Mouse (Mus musculus) lung, postnatal 36 days (tissue): Measurements from ENCODE around the gene Mtmr3.
"Not testable (repeated sequence)": the region's sequence is repeated elsewhere in the genome, so short reads cannot be mapped to it uniquely, and the experiment has no call there.

Experiments
- DNase-seq: peaks from one replicate; pipeline ENCODE4 v3.0.0; 2022; ENCODE audit warnings: mixed read lengths

Gene Mtmr3

DNA sequence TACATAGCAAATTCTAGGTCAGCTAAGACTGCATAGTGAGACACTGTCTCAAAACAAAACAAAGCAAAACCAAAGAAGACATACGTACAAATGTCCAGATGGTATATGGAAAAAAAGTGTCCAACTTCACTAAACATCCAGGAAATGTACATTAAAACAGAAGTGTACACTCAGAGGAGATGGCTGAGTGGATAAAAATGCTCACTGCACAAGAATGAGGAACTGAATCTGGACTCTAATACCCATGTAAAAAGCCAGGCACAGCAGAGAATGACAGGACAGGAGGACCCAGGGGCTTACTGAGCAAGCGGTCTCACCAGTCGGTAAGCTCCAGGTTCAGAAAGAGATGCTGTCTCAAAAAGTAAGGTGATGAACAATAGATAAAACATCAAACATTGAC is 5.3 kb upstream of the Mtmr3 start:
- DNase-seq: no peak

DNA sequence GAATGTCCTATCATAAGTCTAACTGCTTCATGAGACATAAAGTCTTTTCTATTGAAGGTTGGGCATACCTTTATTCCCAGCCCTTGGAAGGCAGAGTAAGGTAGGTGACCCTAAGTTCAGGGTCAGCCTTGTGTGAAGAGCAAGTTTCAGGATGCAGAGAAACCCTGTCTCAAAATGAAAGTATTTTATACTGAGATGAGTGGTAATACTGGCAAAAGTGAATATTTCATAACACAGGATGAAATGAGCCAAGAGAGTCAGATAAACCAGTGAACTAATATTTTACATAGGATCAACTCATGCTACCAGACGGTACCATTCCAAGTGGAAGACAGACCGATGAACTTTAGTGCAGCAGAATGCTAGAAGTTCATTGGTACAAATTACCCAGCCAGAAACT is 3.7 kb upstream of the Mtmr3 start:
- no peak for DNase-seq

DNA sequence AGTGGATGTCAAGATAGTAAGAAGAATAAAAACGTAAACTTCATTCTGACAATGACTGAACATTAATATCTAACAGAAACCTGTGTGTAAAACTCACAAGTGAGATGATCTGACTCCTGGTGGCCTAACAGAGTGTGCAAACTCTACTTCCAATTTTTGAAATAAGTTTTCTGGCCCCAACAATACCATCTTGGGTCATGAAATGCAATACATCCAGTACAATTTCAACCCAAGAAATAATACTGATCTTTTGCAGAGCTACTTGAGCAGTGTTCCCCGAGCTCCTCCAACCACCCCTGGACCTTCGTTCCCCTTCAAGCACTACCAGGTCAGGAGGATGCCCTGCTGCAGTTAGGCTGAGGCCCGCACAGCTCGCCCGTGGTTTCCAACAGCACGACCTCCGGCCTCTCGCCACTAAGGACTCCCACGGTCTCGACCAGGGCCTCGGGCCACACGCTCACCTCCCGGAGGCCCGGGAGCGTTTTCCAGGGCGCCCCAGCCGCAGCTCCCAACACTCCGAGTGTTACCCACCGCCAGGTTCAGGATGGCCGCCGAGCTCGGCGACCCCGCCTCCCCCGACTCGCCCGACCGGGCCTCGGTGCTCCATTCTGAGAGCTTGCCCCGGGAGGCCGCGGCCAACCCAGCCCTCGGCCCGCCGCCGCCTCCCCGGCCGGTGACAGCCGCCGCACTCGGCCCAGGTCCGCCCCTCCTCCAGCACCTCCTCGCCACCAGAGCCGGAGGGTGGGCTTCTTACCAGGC is 635 bp downstream of the Mtmr3 start:
- DNase-seq: peak; percentile 40

DNA sequence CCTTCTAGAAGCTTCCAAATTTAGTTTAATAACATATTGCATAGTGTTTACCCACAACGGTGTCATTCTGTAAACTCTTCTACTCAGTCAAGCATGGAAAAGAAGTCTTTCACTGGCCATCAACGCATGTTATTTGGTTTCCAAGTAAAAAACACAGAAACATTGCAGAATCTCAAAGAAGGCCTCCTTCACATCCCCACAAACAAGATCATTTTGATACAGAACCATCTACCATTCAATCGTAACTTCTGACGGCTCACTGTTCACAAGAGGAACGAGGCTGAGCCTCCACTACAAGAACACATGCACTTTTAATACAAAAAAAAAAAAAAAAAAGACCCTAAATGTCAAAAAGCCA is 1.2 kb downstream of the Mtmr3 start:
- no peak for DNase-seq

DNA sequence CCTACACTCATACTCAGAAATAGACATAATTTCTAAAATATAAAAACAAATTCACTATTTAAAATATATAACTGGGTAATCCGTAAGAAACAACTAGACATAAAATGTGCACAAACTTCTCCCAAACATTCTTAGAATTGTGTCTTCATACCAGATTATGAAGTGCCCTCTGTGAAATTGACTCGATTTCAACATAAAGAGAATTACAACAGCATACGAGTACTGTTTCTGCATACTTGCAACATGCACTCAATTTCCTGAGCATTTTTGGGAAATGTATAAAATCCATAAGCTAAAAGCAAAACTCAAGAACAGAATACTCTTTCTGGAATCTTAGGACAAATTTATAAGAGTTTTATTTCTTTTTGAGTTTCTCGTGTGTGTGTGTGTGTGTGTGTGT is 2.9 kb downstream of the Mtmr3 start:
- peak; percentile 32 for DNase-seq

DNA sequence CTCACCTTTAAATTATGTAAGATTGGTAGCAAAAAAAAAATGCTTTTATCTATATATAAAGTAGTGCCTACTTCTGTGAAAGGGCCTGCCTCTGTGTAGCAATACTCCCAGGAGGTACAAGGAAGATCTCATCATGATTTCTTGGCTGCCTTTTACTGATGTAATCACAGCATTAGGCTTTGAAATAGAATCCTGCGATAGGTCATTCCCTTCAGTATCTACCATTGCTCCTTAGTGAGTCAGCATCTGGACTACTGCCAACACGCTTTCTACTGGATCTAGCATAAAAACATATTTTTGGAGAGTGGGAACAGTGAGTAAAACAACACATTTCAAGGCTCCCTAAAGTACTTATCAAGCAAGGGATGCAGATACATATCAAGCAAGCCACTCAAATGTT is 16.0 kb downstream of the Mtmr3 start:
- DNase-seq: peak; percentile 70

- no peak for DNase-seq
Observed at GRCm38 (mm10) chr11:4577079-4577478, 17.6 kb downstream of the Mtmr3 start.

DNA sequence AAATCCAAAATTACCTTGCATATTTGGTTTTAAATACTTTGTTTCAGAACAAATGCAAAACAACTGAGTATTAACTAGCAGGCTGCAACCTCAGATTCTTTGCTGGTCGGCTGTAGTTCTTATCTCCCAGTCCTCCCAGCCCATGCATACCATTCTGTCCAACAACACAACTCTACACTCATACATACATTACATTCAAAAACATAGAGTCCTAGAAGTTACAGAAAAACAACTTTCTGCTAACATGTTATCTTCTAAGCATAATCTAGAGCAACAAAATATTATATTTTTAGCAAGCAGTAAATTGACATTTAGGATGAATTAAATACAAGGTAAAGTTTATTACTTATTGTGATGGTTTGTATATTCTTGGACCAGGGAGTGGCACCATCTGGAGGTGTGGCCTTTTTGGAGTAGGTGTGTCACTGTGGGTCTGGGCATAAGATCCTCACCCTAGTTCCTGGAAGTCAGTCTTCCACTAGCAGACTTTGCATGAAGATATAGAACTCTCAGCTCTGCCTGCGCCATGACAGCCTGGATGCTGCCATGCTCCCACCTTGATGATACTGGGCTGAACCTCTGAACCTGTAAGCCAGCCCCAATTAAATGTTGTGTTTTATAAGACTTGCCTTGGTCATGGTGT is 18.5 kb downstream of the Mtmr3 start:
- DNase-seq: not testable (repeated sequence)

- no peak for DNase-seq
Observed at GRCm38 (mm10) chr11:4571491-4571901, 23.2 kb downstream of the Mtmr3 start.

DNA sequence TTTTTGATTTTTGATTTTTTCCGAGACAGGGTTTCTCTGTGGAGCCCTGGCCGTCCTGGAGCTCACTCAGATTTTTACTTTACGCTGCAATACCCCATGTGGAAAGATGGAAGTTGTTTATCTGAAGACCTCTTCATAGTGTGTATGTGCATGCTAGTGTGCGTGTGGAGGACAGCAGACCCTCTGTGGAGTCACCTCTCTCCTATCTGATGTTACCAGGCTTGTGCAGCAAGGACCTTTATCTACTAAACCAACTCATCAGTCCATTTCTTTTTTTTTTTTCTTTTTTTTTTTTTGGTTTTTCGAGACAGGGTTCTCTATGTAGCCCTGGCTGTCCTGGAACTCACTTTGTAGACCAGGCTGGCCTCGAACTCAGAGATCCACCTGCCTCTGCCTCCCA is 28.3 kb downstream of the Mtmr3 start:
- DNase-seq: no peak

- DNase-seq: no peak
Observed at GRCm38 (mm10) chr11:4565545-4565944, 29.1 kb downstream of the Mtmr3 start.

DNA sequence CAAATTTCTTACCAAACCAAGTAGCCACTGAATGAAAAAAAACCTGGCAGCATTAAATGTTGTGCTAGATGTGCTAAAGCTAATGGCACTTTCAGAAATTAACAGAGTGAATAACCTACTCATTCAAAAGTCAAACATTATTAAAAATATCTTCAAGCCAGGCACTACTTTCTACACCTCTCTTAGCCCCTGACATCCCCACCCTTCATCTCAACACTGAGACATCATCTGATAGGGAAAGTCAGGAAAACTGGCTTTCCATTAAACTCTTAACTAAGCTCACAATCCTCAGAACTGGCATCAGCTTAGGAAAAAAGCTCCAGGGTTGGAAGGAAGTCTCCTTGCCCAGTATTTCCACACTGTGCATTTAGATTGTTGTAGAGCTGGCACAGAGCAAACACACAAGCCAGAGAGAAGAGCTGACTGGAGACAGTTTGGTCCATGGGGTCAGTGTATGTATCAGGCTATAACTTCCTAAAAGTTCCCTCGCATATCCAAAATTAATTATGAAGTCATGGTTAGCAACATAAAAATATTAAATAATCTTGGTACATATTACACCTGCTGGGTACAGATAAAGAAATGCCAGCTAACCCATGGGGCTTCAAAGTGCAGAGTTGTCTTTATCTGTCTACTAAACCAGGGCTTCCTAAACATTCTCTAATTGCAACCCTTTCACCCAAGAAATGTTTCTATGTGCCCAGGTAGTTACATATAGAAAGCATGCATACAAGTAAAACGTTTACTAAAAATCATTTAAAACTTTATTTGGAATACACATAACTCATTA is 41.2 kb downstream of the Mtmr3 start:
- DNase-seq: no peak

DNA sequence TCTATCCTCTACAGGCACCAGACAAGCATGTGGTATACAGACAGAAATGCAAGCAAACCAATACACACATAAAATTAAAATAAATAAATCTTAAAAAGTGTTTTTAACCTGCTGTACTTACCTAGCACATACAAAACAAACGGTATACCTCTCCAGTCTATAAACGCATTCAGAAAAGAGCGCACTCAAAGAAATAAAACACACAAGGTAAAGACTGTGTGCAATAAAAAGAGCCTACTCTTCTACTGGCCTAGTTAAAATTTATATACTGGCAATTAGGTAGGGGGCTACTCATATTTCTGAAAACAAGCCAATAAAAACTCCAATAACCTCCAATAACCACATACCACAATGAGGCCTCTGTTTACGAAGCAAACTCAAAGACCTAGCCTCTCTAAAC is 47.1 kb downstream of the Mtmr3 start:
- no peak for DNase-seq

- no peak for DNase-seq
Observed at GRCm38 (mm10) chr11:4545976-4546375, 48.7 kb downstream of the Mtmr3 start.

DNA sequence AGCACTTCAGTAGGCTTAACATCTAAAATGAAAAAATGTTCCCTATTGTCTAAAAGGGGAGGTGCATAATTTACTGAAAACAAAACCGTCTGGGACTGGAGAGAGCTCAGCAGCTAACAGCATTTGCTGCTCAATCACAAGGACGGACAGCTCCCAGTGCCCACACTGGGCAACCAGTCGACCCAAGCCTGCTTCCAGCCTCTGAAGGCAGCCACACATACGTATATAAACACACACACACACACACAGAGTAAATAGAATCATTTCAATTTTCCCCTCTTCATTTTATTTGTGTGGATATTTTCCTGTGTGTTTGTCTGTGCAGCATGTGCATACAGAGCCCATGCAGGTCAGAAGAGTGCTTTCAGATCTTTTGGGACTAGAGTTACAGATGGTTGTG is 49.3 kb downstream of the Mtmr3 start:
- DNase-seq: no peak

DNA sequence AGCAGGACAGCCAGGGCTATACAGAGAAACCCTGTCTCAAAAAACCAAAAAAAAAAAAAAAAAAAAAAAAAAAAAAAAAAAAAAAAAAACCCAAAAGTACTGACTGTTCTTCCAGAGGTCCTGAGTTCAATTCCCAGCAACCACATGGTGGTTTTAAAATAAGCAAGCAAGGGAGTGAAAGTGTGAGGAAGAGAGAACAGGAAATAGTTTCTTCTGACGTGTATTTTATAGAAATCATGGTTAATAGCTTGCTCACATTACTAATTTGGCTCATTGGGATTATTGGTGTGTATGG is 50.1 kb downstream of the Mtmr3 start:
- DNase-seq: not testable (repeated sequence)

- no peak for DNase-seq
Observed at GRCm38 (mm10) chr11:4543746-4544626, 50.7 kb downstream of the Mtmr3 start.

DNA sequence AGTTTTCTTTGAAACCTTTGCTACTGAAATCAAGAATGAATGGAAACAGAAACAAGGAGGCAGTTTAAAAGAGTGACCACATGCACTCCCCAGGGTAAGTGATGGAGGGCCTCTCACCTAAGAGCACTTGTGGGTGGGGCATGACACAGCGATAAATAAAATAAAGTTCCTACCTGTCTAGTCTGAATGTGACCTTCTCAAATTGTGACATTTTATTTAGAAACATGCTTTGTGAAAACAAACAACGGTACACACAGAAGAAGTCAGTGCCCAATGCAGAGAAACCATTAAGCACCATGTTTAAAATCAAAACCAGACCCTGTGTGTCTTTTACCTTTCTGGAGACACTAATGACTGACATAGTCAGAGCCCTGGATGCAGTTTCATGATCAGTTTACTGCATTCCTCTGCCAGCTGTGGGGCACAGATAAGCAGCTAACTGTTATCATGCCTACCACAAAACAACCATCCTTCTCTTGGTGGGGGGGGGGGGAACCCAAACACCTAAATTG is 51.6 kb downstream of the Mtmr3 start:
- no peak for DNase-seq

DNA sequence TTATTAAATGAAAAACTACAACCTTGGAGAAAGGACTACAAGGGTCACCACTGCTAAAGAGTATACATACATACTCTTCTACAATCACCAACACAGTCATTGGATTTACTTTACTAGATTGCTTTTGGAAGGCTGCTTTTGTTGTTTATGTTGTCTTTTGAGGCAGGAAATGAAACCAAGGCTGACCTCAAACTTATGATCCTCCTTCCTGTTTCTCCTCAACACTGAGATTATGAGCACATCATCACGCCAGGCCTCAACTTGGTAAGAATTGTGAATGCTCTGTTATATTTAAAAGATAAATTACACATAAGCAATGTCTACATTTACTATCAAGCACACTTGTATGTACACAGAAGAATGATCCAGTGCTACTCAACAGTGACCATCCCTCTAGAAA is 58.0 kb downstream of the Mtmr3 start:
- peak; percentile 35 for DNase-seq

GRCm38 (mm10) chr11:4527132-4527531 is 67.5 kb downstream of the Mtmr3 start:
- no peak for DNase-seq

GRCm38 (mm10) chr11:4522142-4522664 is 72.5 kb downstream of the Mtmr3 start:
- no peak for DNase-seq

DNA sequence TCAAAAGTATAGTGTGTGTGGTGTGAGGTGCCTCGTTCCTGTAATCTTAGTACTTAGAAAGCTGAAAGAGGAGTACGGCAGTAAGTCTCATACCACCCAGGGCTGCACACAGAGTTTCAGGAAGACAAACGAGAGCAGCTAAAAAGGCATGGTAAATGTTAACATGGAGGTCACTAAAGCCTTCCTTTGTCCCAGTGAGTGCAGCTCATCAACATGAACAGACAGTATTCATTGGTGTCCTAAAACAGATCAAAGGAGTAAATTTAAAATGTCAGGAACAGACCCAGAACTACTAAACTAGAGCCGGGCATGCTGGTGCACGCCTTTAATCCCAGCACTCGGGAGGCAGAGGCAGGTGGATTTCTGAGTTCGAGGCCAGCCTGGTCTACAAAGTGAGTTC is 75.7 kb downstream of the Mtmr3 start:
- no peak for DNase-seq

- DNase-seq: peak; percentile 69
Observed at GRCm38 (mm10) chr11:4507421-4507820, 87.2 kb downstream of the Mtmr3 start.
